22 mouse cellular contexts compared by ENCODE assay signal in genomic region chr13:38921306-38921705, GRCm38 (mm10). TPM values are rescaled to one million over a fixed set of nuclear protein-coding genes. Genes with fewer than 3 reads are reported as not detected.
A peak's percentile ranks its signal among the peaks of the same experiment; 100 is the strongest.
DNase-seq lines count a peak whose midpoint lies in the region; ATAC-seq and TF ChIP-seq lines count a peak whose summit lies in the region.
"Had no signal": no experiment of that assay in that cellular context is flagged by ENCODE, and none has a peak within 500 bp of the region (broad histone marks: within the 10 kb centered on the region; RNA-seq: fewer than 3 reads in every experiment).

No protein-coding gene starts in this region.

- no peaks in the 10 kb centered on the region for H3K79me2 ChIP-seq in CH12.LX (replicated peaks; ENCODE audit: control insufficient read depth, extremely low read depth, insufficient read depth, poor library complexity, severe bottlenecking)

- H3K9me3 ChIP-seq in CH12.LX (replicated peaks; ENCODE audit: low read length) = peaks cover 1% of the 10 kb centered on the region
- H3K9me3 ChIP-seq: G1E had no signal

- H3K4me3 ChIP-seq in CH12.LX (replicated peaks in 1 of 3; ENCODE audit: low read depth in 2 of 3, low read length in 2 of 3, poor library complexity in 1 of 3) = no peak overlapping the region

- dilution Hi-C loops in CH12.LX (cut with MboI; ENCODE audit: extremely low pct_ligation_motif_present, extremely low pct_unique_long_range_greater_than_20kb, low sequenced_read_pairs) = no loop called here

- peaks cover 0 to 11% of the 10 kb centered on the region in 2 experiments; a peak in 3 of 4 replicates for H3K4me1 ChIP-seq in CH12.LX (ENCODE audit: control insufficient read depth in 1 of 2, insufficient read depth in 2 of 2)

- no peak overlapping the region for H3K4me2 ChIP-seq in CH12.LX (ENCODE audit: insufficient read depth, low read depth, poor library complexity, severe bottlenecking)

- no peaks in the 10 kb centered on the region for H3K36me3 ChIP-seq in CH12.LX (replicated peaks in 1 of 2; ENCODE audit: control insufficient read depth in 1 of 2, insufficient read depth in 1 of 2, low read length in 1 of 2)
- H3K36me3 ChIP-seq: G1E had no signal

- TF ChIP-seq EP300 in CH12.LX (IDR thresholded peaks at IDR 0.05; ENCODE audit: low read length) = peak; percentile 58

- no peak overlapping the region for H3K27ac ChIP-seq in CH12.LX (ENCODE audit: insufficient read depth, low read depth)

- in situ Hi-C loops in CH12.LX (cut with MboI; ENCODE audit: low pct_ligation_motif_present, low pct_unique_long_range_greater_than_20kb, low sequenced_read_pairs) = no loop called here

- peak; percentile 52; the same call in 1 of the 2 replicates for ATAC-seq in granulocyte monocyte progenitor cell, adult 5-6 weeks (replicated peaks; ENCODE audit: poor library complexity, severe bottlenecking)
- ATAC-seq: activated CD4-positive, CD25-positive, alpha-beta regulatory T cell, adult 4 months; CD4-positive, CD25-positive, alpha-beta regulatory T cell, adult 4 months; Patski had no signal

- no peak overlapping the region for H3K9ac ChIP-seq in CH12.LX (ENCODE audit: insufficient read depth, low read depth)

- peak; percentile 43 for DNase-seq in A20 (ENCODE audit: low read depth, low spot score)
- peak; percentile 42 for DNase-seq in CH12.LX (ENCODE audit: extremely low read depth)
- DNase-seq in testis, postnatal 10 days (ENCODE audit: low spot score) = no peak
- DNase-seq in left cerebral cortex, postnatal 10 days (ENCODE audit: extremely low spot score in 1 of 2, low spot score in 2 of 2) = no peak
- no peak for DNase-seq in gastrocnemius, postnatal 25 days
- DNase-seq: adrenal gland, adult 2 months; adrenal gland, adult 8-10 months; adrenal gland, postnatal 10 days; adrenal gland, postnatal 14 days; adrenal gland, postnatal 25 days; adrenal gland, postnatal 36 days; B cell, adult 2 months; cerebellum, adult 11 months; cerebellum, adult 11-12 months; cerebellum, adult 18-20 months; cerebellum, adult 2 months; cerebellum, adult 8-10 months had no signal

- intact Hi-C loops in left cerebral cortex, postnatal 10 days (cut with DNase I) = no loop called here

- TF ChIP-seq POLR2A in CH12.LX (IDR thresholded peaks at IDR 0.05; ENCODE audit: low read depth, low read length) = no peak

- TF ChIP-seq RAD21 in CH12.LX (IDR thresholded peaks at IDR 0.05; ENCODE audit: low read depth, low read length) = no peak

- H3K27me3 ChIP-seq in CH12.LX (replicated peaks) = no peaks in the 10 kb centered on the region
- H3K27me3 ChIP-seq: Patski had no signal

- TF ChIP-seq CTCF in CH12.LX (conservative IDR thresholded peaks at IDR 0.05 in 1 of 2, IDR thresholded peaks at IDR 0.05 in 1 of 2; ENCODE audit: low read depth in 2 of 2, low read length in 2 of 2) = no peak

TF ChIP-seq in CH12.LX, 34 proteins besides CTCF, POLR2A, EP300 and RAD21:
- peak; percentile 45; the same call in 1 of the 2 replicates for TF ChIP-seq IRF4 (IDR thresholded peaks at IDR 0.05; ENCODE audit: low read depth, low read length)
- no peak for TF ChIP-seq SIN3A (IDR thresholded peaks at IDR 0.05; ENCODE audit: low read length)
- no peak for TF ChIP-seq USF1 (IDR thresholded peaks at IDR 0.05; ENCODE audit: low read depth, low read length)
- TF ChIP-seq JUND (conservative IDR thresholded peaks at IDR 0.05; ENCODE audit: low read depth, low read length) = no peak
- TF ChIP-seq SMC3 (IDR thresholded peaks at IDR 0.05; ENCODE audit: low read depth, low read length) = no peak
- no peak for TF ChIP-seq ZMIZ1 (IDR thresholded peaks at IDR 0.05; ENCODE audit: low read depth, low read length)
- TF ChIP-seq HCFC1 (IDR thresholded peaks at IDR 0.05; ENCODE audit: low read depth, low read length) = no peak
- TF ChIP-seq USF2 (conservative IDR thresholded peaks at IDR 0.05; ENCODE audit: low read depth, low read length) = no peak
- TF ChIP-seq NRF1 (IDR thresholded peaks at IDR 0.05; ENCODE audit: low read depth, low read length) = no peak

RNA-seq across cellular contexts. Expression of gene Slc35b3, which starts 39.4 kb away (rescaled TPM):
- 23.8 and 24.9 TPM in 2 replicates for total RNA-seq in CH12.LX (2012; rRNA removed)
- total RNA-seq in CH12.LX (2014; rRNA removed) = 32.4 and 35.5 TPM in 2 replicates
- polyA plus RNA-seq in CH12.LX (2012; ENCODE audit: insufficient read length, low read depth) = 21.6 and 22.6 TPM in 2 replicates
- total RNA-seq in granulocyte monocyte progenitor cell, adult 5-6 weeks (2014; fragmentation: Nextera tagmentation) = 29.2 and 39.6 TPM in 2 replicates
- 12.9 and 16.3 TPM in 2 replicates for total RNA-seq in granulocyte monocyte progenitor cell, adult 5-6 weeks (2017)
- 10 to 100 TPM; 18.7 TPM for total RNA-seq in left cerebral cortex, postnatal 10 days (2021)
- total RNA-seq in gastrocnemius, postnatal 25 days (2021) = 1 to 10 TPM; 1.7 to 2.9 TPM

Comparison
In these comparisons a context has a peak if more than half of its experiments do, and no peak if none do; other contexts are left out.
1. DNase-seq: peak in A20 (single experiment) and CH12.LX (single experiment); none in testis, postnatal 10 days (single experiment), left cerebral cortex, postnatal 10 days (0 of 2) and gastrocnemius, postnatal 25 days (single experiment).